Mouse (Mus musculus) liver, embryonic 11.5 days (tissue): ENCODE measurements around the gene Fbxw2. TPM values are rescaled to one million over a fixed set of nuclear protein-coding genes. Genes with fewer than 3 reads are reported as not detected.
"Not testable (repeated sequence)": the region's sequence is repeated elsewhere in the genome, so short reads cannot be mapped to it uniquely, and the experiment has no call there.

Experiments used
- ATAC-seq: fragments of 200-750 bp; cut with Nextera tagmentation; replicated peaks from 2 replicates; pipeline ENCODE4 v1.8.0; 2017; ENCODE audit warnings: moderate number of reproducible peaks, mild to moderate bottlenecking, moderate TSS enrichment, moderate library complexity; ENCODE audit not compliant: low FRiP score
- DNase-seq: peaks from one replicate; pipeline ENCODE4 v3.0.0-alpha.2; 2017; ENCODE audit warnings: low spot score
- H3K27ac ChIP-seq: fragments of 300-500 bp; sonication (generic); 2 replicates; pipeline ENCODE4 v1.5.1; 2014; ENCODE audit warnings: mild to moderate bottlenecking, low read depth, low read length, control low read depth
- H3K27me3 ChIP-seq: fragments of 300-500 bp; sonication (generic); replicated peaks from 2 replicates; pipeline ENCODE4 v1.6.1; 2014; ENCODE audit warnings: low read length, mixed read lengths; ENCODE audit not compliant: control insufficient read depth, insufficient read depth
- H3K36me3 ChIP-seq: fragments of 300-500 bp; sonication (generic); 2 replicates; pipeline ENCODE4 v1.6.1; 2014; ENCODE audit warnings: mild to moderate bottlenecking, low read length, moderate library complexity, mixed read lengths; ENCODE audit not compliant: control insufficient read depth, insufficient read depth
- H3K4me1 ChIP-seq: fragments of 300-500 bp; sonication (generic); replicated peaks from 2 replicates; pipeline ENCODE4 v1.6.1; 2014; ENCODE audit warnings: low read length, mixed read lengths; ENCODE audit not compliant: control insufficient read depth, insufficient read depth
- H3K4me2 ChIP-seq: fragments of 300-500 bp; sonication (generic); 2 replicates; pipeline ENCODE4 v1.6.1; 2014; ENCODE audit warnings: mild to moderate bottlenecking, control low read depth, moderate library complexity
- H3K4me3 ChIP-seq: fragments of 300-500 bp; sonication (generic); 2 replicates; pipeline ENCODE4 v1.5.1; 2014; ENCODE audit warnings: low read depth, low read length, control low read depth
- H3K9ac ChIP-seq: fragments of 300-500 bp; sonication (generic); 2 replicates; pipeline ENCODE4 v1.6.1; 2014; ENCODE audit warnings: low read depth, low read length, control low read depth
- H3K9me3 ChIP-seq: fragments of 300-500 bp; sonication (generic); 2 replicates; pipeline ENCODE4 v1.6.1; 2016; ENCODE audit warnings: low read length, inconsistent platforms, mixed read lengths; ENCODE audit not compliant: control insufficient read depth
- WGBS: fragments of 180-500 bp; shearing (Covaris S2); extraction: QIAGEN DNeasy Blood & Tissue Kit; methylation state at CpG from one replicate; pipeline ENCODE4 v1.1.7; 2014; 5-methylcytosine and 5-hydroxymethylcytosine counted together
- polyA plus RNA-seq: library from polyadenylated mRNA; unstranded; fragments of >200 nt; fragmentation: Nextera tagmentation; extraction: Ambion mirVana; gene quantifications from 2 replicates; pipeline ENCODE4 v1.2.1, GENCODE M21; 2014

Fbxw2 gene
- polyA plus RNA-seq, 1 experiment from 2014 or later = 78.7 TPM

- Histone ChIP-seq H3K4me2 (peak overlapping the region; percentile 67), H3K27me3 (no peaks in the 10 kb centered on the region), H3K9me3 (no peaks in the 10 kb centered on the region), H3K27ac (no peak overlapping the region; the same call in 1 of the 2 replicates), H3K36me3 (peaks cover 8% of the 10 kb centered on the region), H3K9ac (no peak overlapping the region), H3K4me3 (no peak overlapping the region), H3K4me1 (peaks cover 42% of the 10 kb centered on the region)
- DNase-seq (no peak), ATAC-seq (peak; percentile 42)
- WGBS = 40% methylated on average over 1 of the region's 1 CpGs
Observed at GRCm38 (mm10) chr2:34804815-34805214, 21.3 kb downstream of the Fbxw2 start.

DNA sequence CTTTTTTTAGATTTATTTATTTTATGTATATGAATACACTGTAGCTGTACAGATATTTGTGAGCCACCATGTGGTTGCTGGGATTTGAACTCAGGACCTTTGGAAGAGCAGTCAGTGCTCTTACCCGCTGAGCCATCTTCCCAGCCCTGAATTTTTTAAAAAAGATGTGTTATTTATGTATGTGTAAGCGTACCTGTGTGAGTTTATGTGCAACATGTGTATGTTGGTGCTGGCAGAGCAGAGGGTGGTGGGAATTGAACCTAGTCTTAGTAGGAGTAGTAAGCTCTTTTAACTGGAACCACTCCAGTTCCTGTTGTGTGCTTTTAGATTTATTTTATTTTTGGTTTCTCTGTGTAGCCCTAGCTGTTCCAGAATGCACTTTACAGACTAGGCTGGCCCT, 21.9 kb downstream of the Fbxw2 start:
- no peak for ATAC-seq
- no peak overlapping the region for H3K27ac ChIP-seq

GRCm38 (mm10) chr2:34803746-34804145, 22.4 kb downstream of the Fbxw2 start:
- peak overlapping the region; percentile 32 for H3K4me3 ChIP-seq
- DNase-seq (no peak), ATAC-seq (no peak)
- H3K4me1 ChIP-seq = peaks cover 35% of the 10 kb centered on the region
- H3K9me3 ChIP-seq = no peaks in the 10 kb centered on the region
- H3K27me3 ChIP-seq = no peaks in the 10 kb centered on the region
- peaks cover 8% of the 10 kb centered on the region for H3K36me3 ChIP-seq
- H3K9ac ChIP-seq = no peak overlapping the region
- WGBS = 83% methylated on average over 3 of the region's 3 CpGs
- no peak overlapping the region for H3K27ac ChIP-seq
- peak overlapping the region; percentile 67 for H3K4me2 ChIP-seq

More for the DNA sequence above, 21.9 kb downstream of the Fbxw2 start:
- Histone ChIP-seq H3K4me2 (peak overlapping the region; percentile 67), H3K27me3 (no peaks in the 10 kb centered on the region), H3K4me3 (peak overlapping the region; percentile 32), H3K9me3 (no peaks in the 10 kb centered on the region), H3K36me3 (peaks cover 8% of the 10 kb centered on the region), H3K9ac (peak overlapping the region; percentile 1; the same call in 1 of the 2 replicates), H3K4me1 (peaks cover 36% of the 10 kb centered on the region)
- no peak for DNase-seq
- WGBS = 85% methylated on average over 2 of the region's 2 CpGs

DNA sequence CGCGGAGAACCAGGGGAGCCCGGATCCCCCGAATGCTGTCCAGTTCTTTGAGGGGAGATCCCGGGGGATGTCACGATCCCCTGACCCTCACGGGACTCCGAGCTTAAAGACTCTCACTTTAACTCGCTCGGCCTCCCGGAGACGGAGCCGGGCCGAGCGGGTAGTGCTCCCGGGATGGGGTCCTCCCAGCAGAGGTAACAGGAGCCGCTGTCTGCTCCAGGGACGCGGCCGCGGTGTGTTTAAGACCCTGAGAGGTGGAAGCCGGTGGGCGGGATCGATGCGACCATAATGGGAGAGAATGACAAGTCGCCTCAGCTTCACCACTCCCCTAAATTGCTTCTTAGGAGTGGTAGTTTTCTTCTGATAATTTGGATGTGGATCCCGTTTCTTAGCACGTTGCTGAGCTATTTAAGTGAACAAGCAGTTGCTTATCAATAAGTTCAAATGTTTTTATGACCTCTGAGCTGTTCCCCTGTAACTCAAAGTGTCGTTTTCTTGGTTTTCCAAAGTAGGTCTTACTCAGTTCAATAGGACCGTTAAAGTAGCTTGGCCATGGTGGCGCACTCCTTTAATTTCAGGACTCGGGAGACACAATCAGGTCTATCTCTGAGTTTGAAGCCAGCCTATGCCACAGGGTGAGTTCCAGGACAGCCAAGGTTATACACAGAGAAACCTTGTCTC, 23.4 kb downstream of the Fbxw2 start:
- H3K27me3 ChIP-seq, DNase-seq, H3K9me3 ChIP-seq, H3K36me3 ChIP-seq: not testable (repeated sequence)
- Histone ChIP-seq H3K4me2 (peak overlapping the region; percentile 75), H3K27ac (peak overlapping the region; percentile 84), H3K4me1 (peaks cover 35% of the 10 kb centered on the region), H3K4me3 (peak overlapping the region; percentile 77), H3K9ac (peak overlapping the region; percentile 80)
- WGBS = under 1% methylated on average over 32 of the region's 32 CpGs
- peak; percentile 50 for ATAC-seq

DNA sequence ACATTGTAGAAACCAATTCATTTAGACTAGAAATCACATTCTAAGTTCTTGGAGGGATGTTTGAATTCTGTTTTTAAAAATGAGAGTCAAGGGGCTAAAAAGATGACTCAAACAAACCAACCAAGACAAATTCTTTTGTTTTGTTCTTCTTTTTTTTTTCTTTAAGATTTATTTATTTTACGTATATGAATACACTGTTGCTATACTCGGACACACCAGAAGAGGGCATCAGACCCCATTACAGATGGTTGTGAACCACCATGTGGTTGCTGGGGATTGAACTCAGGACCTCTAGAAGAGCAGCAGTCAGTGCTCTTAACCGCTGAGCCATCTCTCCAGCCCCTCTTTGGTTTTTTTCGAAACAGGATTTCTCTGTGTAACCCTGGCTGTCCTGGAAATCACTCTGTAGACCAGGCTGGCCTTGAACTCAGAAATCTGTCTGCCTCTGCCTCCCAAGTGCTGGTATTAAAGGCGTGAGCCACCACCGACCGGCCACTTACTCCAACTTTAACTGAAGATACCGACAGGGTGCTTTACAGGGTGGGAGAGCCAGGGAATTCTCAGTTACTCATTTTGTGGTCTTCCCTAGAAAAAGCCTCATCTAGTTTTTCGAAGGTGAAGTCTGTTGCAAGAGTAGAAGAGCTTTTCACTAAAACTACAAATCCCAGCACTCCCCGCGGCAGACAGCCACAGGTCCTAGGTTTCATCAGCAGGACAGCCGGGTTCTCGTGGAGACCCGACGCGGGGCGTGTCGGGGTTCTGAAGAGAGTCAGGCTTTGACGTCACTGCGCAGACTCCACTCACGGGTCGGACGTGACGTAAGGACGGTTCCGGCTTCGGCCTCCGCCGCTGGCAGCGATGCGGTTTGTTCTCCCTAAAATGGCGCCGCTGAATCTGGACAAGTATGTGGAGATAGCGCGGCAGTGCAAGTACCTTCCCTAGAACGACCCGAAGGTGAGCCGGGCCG, 24.3 kb downstream of the Fbxw2 start:
- peak; percentile 92 for DNase-seq
- WGBS = 5% methylated on average over 39 of the region's 39 CpGs
- H3K27me3 ChIP-seq = no peaks in the 10 kb centered on the region
- peaks cover 34% of the 10 kb centered on the region for H3K4me1 ChIP-seq
- H3K36me3 ChIP-seq = peaks cover 5% of the 10 kb centered on the region
- ATAC-seq = peak; percentile 89
- H3K4me3 ChIP-seq = peak overlapping the region; percentile 77
- H3K9me3 ChIP-seq = no peaks in the 10 kb centered on the region
- H3K27ac ChIP-seq = peak overlapping the region; percentile 84
- H3K9ac ChIP-seq = peak overlapping the region; percentile 80
- peak overlapping the region; percentile 43 for H3K4me2 ChIP-seq

DNA sequence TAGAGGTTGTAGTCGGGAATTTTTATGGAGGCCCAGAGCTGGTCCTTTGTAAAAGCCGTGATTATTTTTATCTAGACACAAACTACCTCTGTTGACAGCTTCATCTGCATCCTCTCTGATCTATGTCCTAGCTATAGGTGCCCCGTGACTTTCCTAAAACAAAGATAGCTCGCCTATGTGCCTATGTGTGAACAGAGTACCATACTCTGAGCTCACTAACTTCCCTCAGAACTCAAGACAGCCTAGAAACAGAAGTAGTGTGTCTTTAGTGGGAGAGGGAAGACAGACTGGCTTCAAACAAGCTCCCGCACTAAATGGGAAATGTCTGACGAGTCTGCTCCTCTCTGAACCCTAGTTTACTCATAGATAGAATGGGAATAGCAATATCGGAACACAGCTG, 25.7 kb downstream of the Fbxw2 start:
- no peak for DNase-seq
- H3K9ac ChIP-seq = peak overlapping the region; percentile 86
- H3K36me3 ChIP-seq = peaks cover 4% of the 10 kb centered on the region
- H3K27me3 ChIP-seq = no peaks in the 10 kb centered on the region
- WGBS = 55% methylated on average over 7 of the region's 7 CpGs
- H3K4me2 ChIP-seq = peak overlapping the region; percentile 82
- ATAC-seq = no peak
- H3K4me1 ChIP-seq = peaks cover 28% of the 10 kb centered on the region
- H3K4me3 ChIP-seq = peak overlapping the region; percentile 81
- H3K27ac ChIP-seq = peak overlapping the region; percentile 85
- no peaks in the 10 kb centered on the region for H3K9me3 ChIP-seq

DNA sequence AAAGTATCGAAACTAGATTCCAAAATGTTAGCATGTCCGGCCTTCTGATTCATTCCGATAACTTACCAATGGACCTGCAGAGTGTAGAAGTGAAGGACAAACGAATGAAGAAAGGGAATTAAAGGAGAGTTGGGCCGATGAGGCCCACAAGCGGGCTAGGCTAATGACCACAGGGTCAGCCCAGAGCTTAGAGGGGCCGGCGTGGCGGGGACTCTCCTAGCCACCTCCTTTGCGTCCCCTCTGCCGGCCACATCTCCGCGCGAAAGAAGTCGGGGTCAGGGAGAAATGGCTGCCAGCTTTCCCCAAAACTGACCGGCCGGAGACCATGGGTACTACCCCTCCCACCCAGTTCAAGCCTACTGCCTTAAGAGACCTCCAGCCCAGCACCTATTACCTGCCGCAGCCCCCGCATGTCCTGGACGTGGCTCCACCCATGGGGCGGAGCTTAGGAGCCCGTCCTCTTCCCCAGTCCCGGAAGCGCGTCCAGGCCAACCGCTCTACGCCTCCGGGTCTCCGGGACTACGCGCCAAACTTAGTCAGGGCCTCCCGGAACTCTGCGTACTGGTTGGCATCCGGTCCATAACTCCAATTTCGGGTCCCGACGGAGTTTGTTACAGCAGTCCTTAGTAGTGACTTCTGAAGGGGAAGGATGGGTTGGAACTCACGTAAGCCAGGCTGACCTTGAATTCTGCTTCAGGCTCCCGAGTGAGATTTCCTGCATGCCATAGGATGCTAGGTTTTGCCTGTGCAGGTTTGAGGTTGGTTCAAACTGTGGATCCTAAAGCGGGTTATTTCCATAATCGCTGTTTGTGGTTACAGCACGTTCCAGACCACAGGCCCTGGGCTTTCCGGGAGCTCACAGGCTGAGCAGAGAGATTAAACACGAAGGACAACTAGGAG, 26.5 kb downstream of the Fbxw2 start, which contains the start of gene Rabepk:
Gene Rabepk, minus strand, starts transcription at position 556 of the 900 bp plus-strand sequence.
- H3K27ac ChIP-seq = peak within 1 kb of the TSS; percentile 85
- no peaks in the 10 kb centered on the region for H3K27me3 ChIP-seq
- WGBS = 3% methylated on average over 44 of the region's 44 CpGs
- peaks cover 22% of the 10 kb centered on the region for H3K4me1 ChIP-seq
- DNase-seq = peak; percentile 89
- peak within 1 kb of the TSS; percentile 81 for H3K4me3 ChIP-seq
- ATAC-seq = peak; percentile 80
- no peaks in the 10 kb centered on the region for H3K9me3 ChIP-seq
- peak within 1 kb of the TSS; percentile 86 for H3K9ac ChIP-seq
- H3K4me2 ChIP-seq = peak within 1 kb of the TSS; percentile 82
- H3K36me3 ChIP-seq = peaks cover 8% of the 10 kb centered on the region; the same call in 1 of the 2 replicates

DNA sequence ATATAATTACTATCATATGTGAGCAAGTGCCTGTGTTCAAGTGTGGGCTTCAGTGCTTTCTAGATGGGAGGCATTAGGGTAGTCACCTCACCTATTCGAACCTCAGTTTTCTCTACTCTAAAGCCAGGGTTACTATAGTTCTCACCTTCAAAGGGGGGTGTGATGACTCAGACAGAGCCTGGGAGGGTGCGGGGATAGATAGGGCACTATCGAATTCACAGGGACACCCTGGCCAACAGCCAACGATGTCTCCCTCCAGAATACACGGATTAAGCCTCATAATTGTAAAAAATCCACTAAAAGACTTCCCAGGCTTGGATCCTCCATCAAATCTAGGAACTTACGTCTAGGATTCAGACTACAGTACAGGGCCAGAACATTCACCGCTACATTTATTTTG, 30.7 kb downstream of the Fbxw2 start:
- H3K4me1 ChIP-seq = peaks cover 11% of the 10 kb centered on the region
- DNase-seq = no peak

More for the DNA sequence above, 30.7 kb downstream of the Fbxw2 start:
- peaks cover 19% of the 10 kb centered on the region for H3K36me3 ChIP-seq
- peaks cover 2% of the 10 kb centered on the region; the same call in 1 of the 2 replicates for H3K9me3 ChIP-seq
- H3K4me2 ChIP-seq = no peak overlapping the region
- H3K4me3 ChIP-seq = no peak overlapping the region
- ATAC-seq = no peak
- no peaks in the 10 kb centered on the region for H3K27me3 ChIP-seq
- H3K27ac ChIP-seq = no peak overlapping the region
- H3K9ac ChIP-seq = no peak overlapping the region
- 91% methylated on average over 7 of the region's 7 CpGs for WGBS
